Mouse (Mus musculus) lung, embryonic 16.5 days (tissue): ENCODE measurements at regions not wholly inside any gene's neighbourhood (a gene's known extent, or its start where the extent isn't known, plus 50 kb on each side); places are given as distances from the start of the nearest gene placed in this dataset.
"Not testable (repeated sequence)": the region's sequence is repeated elsewhere in the genome, so short reads cannot be mapped to it uniquely, and the experiment has no call there.

ENCODE experiments used
- ATAC-seq: fragments of 200-750 bp; cut with Nextera tagmentation; 2 replicates; pipeline ENCODE4 v1.8.0; 2017; ENCODE audit warnings: low read depth, mild to moderate bottlenecking, moderate library complexity
- H3K27ac ChIP-seq: fragments of 300-500 bp; sonication (generic); 2 replicates; pipeline ENCODE4 v1.5.1; 2014; ENCODE audit warnings: mild to moderate bottlenecking, control low read depth, low read length
- H3K27me3 ChIP-seq: fragments of 300-500 bp; sonication (generic); 2 replicates; pipeline ENCODE4 v1.6.1; 2014; ENCODE audit warnings: low read depth, low read length, mixed read lengths; ENCODE audit not compliant: control insufficient read depth, insufficient read depth
- H3K36me3 ChIP-seq: fragments of 300-500 bp; sonication (generic); 2 replicates; pipeline ENCODE4 v1.6.1; 2014; ENCODE audit warnings: low read length; ENCODE audit not compliant: control insufficient read depth, insufficient read depth
- H3K4me1 ChIP-seq: fragments of 300-500 bp; sonication (generic); replicated peaks from 2 replicates; pipeline ENCODE4 v1.6.1; 2014; ENCODE audit warnings: low read length, mixed read lengths; ENCODE audit not compliant: control insufficient read depth, insufficient read depth
- H3K4me2 ChIP-seq: fragments of 300-500 bp; sonication (generic); 2 replicates; pipeline ENCODE4 v1.6.1; 2014; ENCODE audit warnings: low read depth, low read length, control low read depth
- H3K4me3 ChIP-seq: fragments of 300-500 bp; sonication (generic); 2 replicates; pipeline ENCODE4 v1.5.1; 2014; ENCODE audit warnings: mild to moderate bottlenecking, low read length, control low read depth
- H3K9ac ChIP-seq: fragments of 300-500 bp; sonication (generic); 2 replicates; pipeline ENCODE4 v1.6.1; 2014; ENCODE audit warnings: low read length, control low read depth
- H3K9me3 ChIP-seq: fragments of 300-500 bp; sonication (generic); 2 replicates; pipeline ENCODE4 v1.6.1; 2016; ENCODE audit warnings: low read length; ENCODE audit not compliant: control insufficient read depth
- WGBS: fragments of 180-500 bp; shearing (Covaris S2); extraction: QIAGEN DNeasy Blood & Tissue Kit; methylation state at CpG from one replicate; pipeline ENCODE4 v1.1.7; 2014; 5-methylcytosine and 5-hydroxymethylcytosine counted together

- Histone ChIP-seq H3K4me1 (no peaks in the 10 kb centered on the region), H3K9ac (no peak overlapping the region), H3K27me3 (no peaks in the 10 kb centered on the region), H3K4me3 (no peak overlapping the region), H3K4me2 (no peak overlapping the region), H3K27ac (no peak overlapping the region), H3K36me3 (no peaks in the 10 kb centered on the region), H3K9me3 (no peaks in the 10 kb centered on the region)
- no peak for ATAC-seq
- WGBS: 53% methylated on average over 2 of the region's 2 CpGs
These were observed 137.8 kb downstream of the Srek1 start for GRCm38 (mm10) chr13:103636595-103636994.

GRCm38 (mm10) chr13:103623810-103624209 lies 150.6 kb downstream of the Srek1 start:
- H3K9me3 ChIP-seq: no peaks in the 10 kb centered on the region
- no peaks in the 10 kb centered on the region for H3K27me3 ChIP-seq
- peak; percentile 28; the same call in 1 of the 2 replicates for ATAC-seq
- H3K36me3 ChIP-seq: no peaks in the 10 kb centered on the region
- no peaks in the 10 kb centered on the region for H3K4me1 ChIP-seq
- WGBS: 46% methylated on average over 2 of the region's 2 CpGs
- no peak overlapping the region for H3K4me2 ChIP-seq
- no peak overlapping the region for H3K27ac ChIP-seq
- no peak overlapping the region for H3K4me3 ChIP-seq
- H3K9ac ChIP-seq: no peak overlapping the region

GRCm38 (mm10) chr13:103623319-103623718 lies 151.1 kb downstream of the Srek1 start:
- no peaks in the 10 kb centered on the region for H3K9me3 ChIP-seq
- no peak overlapping the region for H3K27ac ChIP-seq
- H3K4me1 ChIP-seq: no peaks in the 10 kb centered on the region
- H3K27me3 ChIP-seq: no peaks in the 10 kb centered on the region
- no peak for ATAC-seq
- H3K36me3 ChIP-seq: no peaks in the 10 kb centered on the region
- H3K4me2 ChIP-seq: no peak overlapping the region
- no peak overlapping the region for H3K4me3 ChIP-seq
- H3K9ac ChIP-seq: no peak overlapping the region
- WGBS: 72% methylated on average over 6 of the region's 6 CpGs

- Histone ChIP-seq H3K36me3 (no peaks in the 10 kb centered on the region), H3K27ac (no peak overlapping the region), H3K27me3 (no peaks in the 10 kb centered on the region), H3K9ac (no peak overlapping the region), H3K4me1 (no peaks in the 10 kb centered on the region), H3K4me3 (no peak overlapping the region), H3K9me3 (no peaks in the 10 kb centered on the region), H3K4me2 (no peak overlapping the region)
- WGBS: 23% methylated on average over 5 of the region's 5 CpGs
- no peak for ATAC-seq
These were observed 152.1 kb downstream of the Srek1 start for GRCm38 (mm10) chr13:103622324-103622723.

GRCm38 (mm10) chr13:103620958-103621357 lies 153.4 kb downstream of the Srek1 start:
- H3K4me1 ChIP-seq, ATAC-seq, H3K9me3 ChIP-seq, H3K27ac ChIP-seq, H3K4me2 ChIP-seq, H3K27me3 ChIP-seq, H3K36me3 ChIP-seq, H3K4me3 ChIP-seq, H3K9ac ChIP-seq: not testable (repeated sequence)
- 90% methylated on average over 5 of the region's 5 CpGs for WGBS

GRCm38 (mm10) chr13:103613333-103613725 lies 161.1 kb downstream of the Srek1 start:
- WGBS: 77% methylated on average over 10 of the region's 10 CpGs
- H3K9ac ChIP-seq: no peak overlapping the region
- H3K4me3 ChIP-seq: no peak overlapping the region
- no peaks in the 10 kb centered on the region for H3K4me1 ChIP-seq
- no peak overlapping the region for H3K27ac ChIP-seq
- H3K27me3 ChIP-seq: no peaks in the 10 kb centered on the region
- H3K4me2 ChIP-seq: no peak overlapping the region
- no peaks in the 10 kb centered on the region for H3K9me3 ChIP-seq
- ATAC-seq: no peak
- H3K36me3 ChIP-seq: no peaks in the 10 kb centered on the region

- Histone ChIP-seq H3K27ac (no peak overlapping the region), H3K4me1 (no peaks in the 10 kb centered on the region), H3K9ac (no peak overlapping the region), H3K27me3 (no peaks in the 10 kb centered on the region), H3K4me3 (no peak overlapping the region), H3K36me3 (no peaks in the 10 kb centered on the region), H3K9me3 (no peaks in the 10 kb centered on the region), H3K4me2 (no peak overlapping the region)
- no peak for ATAC-seq
- 40% methylated on average over 11 of the region's 11 CpGs for WGBS
These were observed 161.6 kb downstream of the Srek1 start for GRCm38 (mm10) chr13:103612720-103613332.

- no peak overlapping the region for H3K4me3 ChIP-seq
- no peak overlapping the region for H3K9ac ChIP-seq
- H3K27me3 ChIP-seq: no peaks in the 10 kb centered on the region
- H3K4me1 ChIP-seq: no peaks in the 10 kb centered on the region
- 78% methylated on average over 5 of the region's 5 CpGs for WGBS
- no peak for ATAC-seq
- no peaks in the 10 kb centered on the region for H3K36me3 ChIP-seq
- no peak overlapping the region for H3K4me2 ChIP-seq
- H3K27ac ChIP-seq: no peak overlapping the region
- H3K9me3 ChIP-seq: no peaks in the 10 kb centered on the region
These were observed 172.1 kb downstream of the Srek1 start for GRCm38 (mm10) chr13:103602302-103602701.

GRCm38 (mm10) chr13:103592371-103592770 lies 182.0 kb downstream of the Srek1 start:
- Histone ChIP-seq H3K9me3 (no peaks in the 10 kb centered on the region), H3K27ac (no peak overlapping the region), H3K27me3 (no peaks in the 10 kb centered on the region), H3K9ac (no peak overlapping the region), H3K4me2 (no peak overlapping the region), H3K4me3 (no peak overlapping the region), H3K4me1 (no peaks in the 10 kb centered on the region), H3K36me3 (no peaks in the 10 kb centered on the region)
- WGBS: 88% methylated on average over 16 of the region's 16 CpGs
- ATAC-seq: no peak

- ATAC-seq: no peak
- no peak overlapping the region for H3K4me3 ChIP-seq
- H3K9ac ChIP-seq: no peak overlapping the region
- 83% methylated on average over 6 of the region's 6 CpGs for WGBS
- H3K36me3 ChIP-seq: no peaks in the 10 kb centered on the region
- H3K9me3 ChIP-seq: no peaks in the 10 kb centered on the region
- H3K27me3 ChIP-seq: no peaks in the 10 kb centered on the region
- H3K27ac ChIP-seq: no peak overlapping the region
- H3K4me1 ChIP-seq: no peaks in the 10 kb centered on the region
- H3K4me2 ChIP-seq: no peak overlapping the region
These were observed 182.5 kb downstream of the Srek1 start for GRCm38 (mm10) chr13:103591874-103592273.
